Mouse (Mus musculus): ENCODE data around the gene Kmt2d. TPM values are rescaled to one million over a fixed set of nuclear protein-coding genes. Genes with fewer than 3 reads are reported as not detected.

Gene Kmt2d
- polyA plus RNA-seq, 1 experiment from 2014 or later = 13.3 TPM

- Histone ChIP-seq H3K4me3 (ENCODE audit: low read depth, low read length) (no peak overlapping the region), H3K4me1 (ENCODE audit: control insufficient read depth, insufficient read depth, low read length) (peaks cover 22% of the 10 kb centered on the region), H3K36me3 (ENCODE audit: control insufficient read depth, insufficient read depth, low read length) (no peaks in the 10 kb centered on the region), H3K9me3 (ENCODE audit: control insufficient read depth, low read length) (no peaks in the 10 kb centered on the region), H3K4me2 (no peak overlapping the region), H3K27ac (ENCODE audit: low read depth, low read length) (no peak overlapping the region), H3K9ac (ENCODE audit: low read length) (no peak overlapping the region), H3K27me3 (ENCODE audit: control insufficient read depth, insufficient read depth, low read length) (peaks cover 57% of the 10 kb centered on the region)
- WGBS = 46% methylated on average over 6 of the region's 6 CpGs
- DNase-seq (ENCODE audit: low spot score, missing footprints) = peak; percentile 92
- ATAC-seq (ENCODE audit: low FRiP score) = 0 out of 2 replicates have a peak, but pooled peaks have one; percentile 18
These were observed 21.1 kb upstream of the Kmt2d start for GRCm38 (mm10) chr15:98891907-98892606.

- ATAC-seq (ENCODE audit: low FRiP score) (no peak), DNase-seq (ENCODE audit: low spot score, missing footprints) (no peak)
- Histone ChIP-seq H3K9ac (ENCODE audit: low read length) (no peak overlapping the region), H3K4me2 (peak overlapping the region; percentile 14; the same call in 1 of the 2 replicates), H3K9me3 (ENCODE audit: control insufficient read depth, low read length) (no peaks in the 10 kb centered on the region), H3K27me3 (ENCODE audit: control insufficient read depth, insufficient read depth, low read length) (peaks cover 50% of the 10 kb centered on the region), H3K36me3 (ENCODE audit: control insufficient read depth, insufficient read depth, low read length) (no peaks in the 10 kb centered on the region), H3K27ac (ENCODE audit: low read depth, low read length) (no peak overlapping the region), H3K4me1 (ENCODE audit: control insufficient read depth, insufficient read depth, low read length) (peaks cover 22% of the 10 kb centered on the region), H3K4me3 (ENCODE audit: low read depth, low read length) (no peak overlapping the region)
- WGBS = 10% methylated on average over 19 of the region's 19 CpGs
These were observed 20.3 kb upstream of the Kmt2d start for GRCm38 (mm10) chr15:98891198-98891742.

DNA sequence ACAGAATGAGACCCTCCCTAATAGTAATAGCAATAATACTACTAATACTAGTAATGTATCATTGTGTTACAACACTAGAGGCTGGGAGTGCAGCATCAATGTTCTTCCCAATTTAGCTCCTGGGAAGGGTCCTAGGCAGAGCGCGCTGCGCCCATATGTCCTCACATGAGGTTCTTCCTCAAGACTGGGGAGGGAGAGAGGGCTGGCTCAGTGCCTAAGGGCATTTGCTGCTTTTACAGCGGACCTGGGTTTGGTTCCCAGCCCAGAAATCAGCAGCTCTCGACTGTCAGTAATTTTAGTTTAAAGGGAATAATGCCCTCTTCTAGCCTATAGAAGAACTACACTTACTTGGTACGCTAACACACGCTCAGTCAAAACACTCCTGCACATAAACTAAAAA lies 16.5 kb upstream of the Kmt2d start:
- no peak for DNase-seq (ENCODE audit: low spot score, missing footprints)
- ATAC-seq (ENCODE audit: low FRiP score) = no peak
- Histone ChIP-seq H3K27me3 (ENCODE audit: control insufficient read depth, insufficient read depth, low read length) (peaks cover 12% of the 10 kb centered on the region), H3K36me3 (ENCODE audit: control insufficient read depth, insufficient read depth, low read length) (no peaks in the 10 kb centered on the region), H3K9me3 (ENCODE audit: control insufficient read depth, low read length) (no peaks in the 10 kb centered on the region), H3K4me1 (ENCODE audit: control insufficient read depth, insufficient read depth, low read length) (no peaks in the 10 kb centered on the region), H3K4me3 (ENCODE audit: low read depth, low read length) (no peak overlapping the region), H3K4me2 (no peak overlapping the region), H3K9ac (ENCODE audit: low read length) (no peak overlapping the region), H3K27ac (ENCODE audit: low read depth, low read length) (no peak overlapping the region)
- 85% methylated on average over 7 of the region's 7 CpGs for WGBS

GRCm38 (mm10) chr15:98886667-98887387 lies 15.8 kb upstream of the Kmt2d start:
- no peaks in the 10 kb centered on the region for H3K4me1 ChIP-seq (ENCODE audit: control insufficient read depth, insufficient read depth, low read length)
- no peaks in the 10 kb centered on the region for H3K9me3 ChIP-seq (ENCODE audit: control insufficient read depth, low read length)
- DNase-seq (ENCODE audit: low spot score, missing footprints) = no peak
- no peak overlapping the region for H3K27ac ChIP-seq (ENCODE audit: low read depth, low read length)
- peaks cover 5% of the 10 kb centered on the region for H3K27me3 ChIP-seq (ENCODE audit: control insufficient read depth, insufficient read depth, low read length)
- 64% methylated on average over 8 of the region's 8 CpGs for WGBS
- no peaks in the 10 kb centered on the region for H3K36me3 ChIP-seq (ENCODE audit: control insufficient read depth, insufficient read depth, low read length)
- H3K9ac ChIP-seq (ENCODE audit: low read length) = no peak overlapping the region
- no peak overlapping the region for H3K4me2 ChIP-seq
- ATAC-seq (ENCODE audit: low FRiP score) = no peak
- H3K4me3 ChIP-seq (ENCODE audit: low read depth, low read length) = no peak overlapping the region

- no peak overlapping the region for H3K27ac ChIP-seq (ENCODE audit: low read depth, low read length)
- H3K27me3 ChIP-seq (ENCODE audit: control insufficient read depth, insufficient read depth, low read length) = no peaks in the 10 kb centered on the region
- ATAC-seq (ENCODE audit: low FRiP score) (no peak), DNase-seq (ENCODE audit: low spot score, missing footprints) (no peak)
- no peaks in the 10 kb centered on the region for H3K9me3 ChIP-seq (ENCODE audit: control insufficient read depth, low read length)
- no peak overlapping the region for H3K4me2 ChIP-seq
- peaks cover 7% of the 10 kb centered on the region; the same call in 1 of the 2 replicates for H3K4me1 ChIP-seq (ENCODE audit: control insufficient read depth, insufficient read depth, low read length)
- H3K36me3 ChIP-seq (ENCODE audit: control insufficient read depth, insufficient read depth, low read length) = no peaks in the 10 kb centered on the region
- no peak overlapping the region for H3K4me3 ChIP-seq (ENCODE audit: low read depth, low read length)
- 68% methylated on average over 1 of the region's 1 CpGs for WGBS
- no peak overlapping the region for H3K9ac ChIP-seq (ENCODE audit: low read length)
These were observed 13.1 kb upstream of the Kmt2d start for GRCm38 (mm10) chr15:98884106-98884505.

- DNase-seq (ENCODE audit: low spot score, missing footprints) (no peak), ATAC-seq (ENCODE audit: low FRiP score) (no peak)
- Histone ChIP-seq H3K4me2 (no peak overlapping the region), H3K9ac (ENCODE audit: low read length) (no peak overlapping the region), H3K4me3 (ENCODE audit: low read depth, low read length) (no peak overlapping the region), H3K4me1 (ENCODE audit: control insufficient read depth, insufficient read depth, low read length) (peaks cover 7% of the 10 kb centered on the region; the same call in 1 of the 2 replicates), H3K9me3 (ENCODE audit: control insufficient read depth, low read length) (no peaks in the 10 kb centered on the region), H3K27ac (ENCODE audit: low read depth, low read length) (no peak overlapping the region), H3K27me3 (ENCODE audit: control insufficient read depth, insufficient read depth, low read length) (no peaks in the 10 kb centered on the region), H3K36me3 (ENCODE audit: control insufficient read depth, insufficient read depth, low read length) (no peaks in the 10 kb centered on the region)
These were observed 12.7 kb upstream of the Kmt2d start for GRCm38 (mm10) chr15:98883661-98884060.

DNA sequence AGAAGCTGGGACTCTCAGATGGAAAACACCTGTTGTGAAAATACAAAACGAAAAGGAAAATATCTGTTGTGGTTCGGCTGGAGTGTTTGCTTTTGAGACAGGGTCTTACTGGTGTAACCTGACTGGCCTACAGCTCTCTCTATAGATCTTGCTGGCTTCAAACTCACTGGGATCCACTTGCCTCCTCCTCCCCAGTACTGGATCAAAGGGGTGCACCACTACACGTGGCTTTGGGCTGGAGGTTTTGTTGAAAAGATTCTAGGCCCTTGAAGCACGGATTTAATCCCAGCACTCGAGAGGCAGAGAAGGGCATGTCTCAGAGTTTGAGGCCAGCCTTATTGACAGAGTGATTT lies 10.6 kb upstream of the Kmt2d start:
- Histone ChIP-seq H3K4me2 (peak overlapping the region; percentile 84; the same call in 1 of the 2 replicates), H3K36me3 (ENCODE audit: control insufficient read depth, insufficient read depth, low read length) (no peaks in the 10 kb centered on the region), H3K27me3 (ENCODE audit: control insufficient read depth, insufficient read depth, low read length) (no peaks in the 10 kb centered on the region), H3K9me3 (ENCODE audit: control insufficient read depth, low read length) (no peaks in the 10 kb centered on the region), H3K4me1 (ENCODE audit: control insufficient read depth, insufficient read depth, low read length) (peaks cover 7% of the 10 kb centered on the region; the same call in 1 of the 2 replicates), H3K9ac (ENCODE audit: low read length) (no peak overlapping the region; the same call in 1 of the 2 replicates), H3K27ac (ENCODE audit: low read depth, low read length) (no peak overlapping the region), H3K4me3 (ENCODE audit: low read depth, low read length) (peak overlapping the region; percentile 61; the same call in 1 of the 2 replicates)
- no peak for DNase-seq (ENCODE audit: low spot score, missing footprints)
- 3% methylated on average over 5 of the region's 5 CpGs for WGBS
- peak; percentile 53 for ATAC-seq (ENCODE audit: low FRiP score)

DNA sequence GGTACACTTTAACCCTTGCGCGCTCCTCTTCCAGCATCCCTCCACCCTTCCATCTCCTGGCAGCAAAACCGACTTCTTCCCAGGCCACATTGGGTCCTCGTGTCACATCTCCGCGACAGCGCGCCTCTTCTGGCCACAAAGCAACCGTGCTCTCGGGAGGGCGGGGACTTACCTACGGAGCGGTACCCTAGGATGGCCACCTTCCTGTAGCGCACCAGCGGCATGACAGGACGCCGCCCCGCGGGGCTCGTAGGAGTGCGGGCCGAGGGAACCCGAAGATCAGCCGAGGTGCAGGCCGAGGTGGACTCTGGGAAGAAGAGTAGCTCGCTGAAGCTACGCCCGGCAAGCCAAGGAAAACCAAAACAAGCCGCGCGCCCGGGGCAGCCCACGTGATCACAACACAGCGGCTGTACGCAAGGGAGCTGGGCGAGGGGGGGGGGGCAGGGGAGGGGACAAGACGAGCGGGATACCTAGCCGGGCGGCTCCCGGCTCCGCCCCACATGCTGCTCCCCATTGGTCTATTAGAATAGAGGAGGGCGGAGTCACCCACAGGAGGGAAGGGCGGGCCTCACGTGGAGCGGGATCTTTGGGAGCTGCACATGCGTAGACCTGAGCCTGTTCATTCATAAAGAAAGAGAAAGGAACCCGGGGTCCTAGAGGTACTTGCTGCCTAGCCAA lies 10.1 kb upstream of the Kmt2d start:
- under 1% methylated on average over 48 of the region's 48 CpGs for WGBS
- peak; percentile 99 for DNase-seq (ENCODE audit: low spot score, missing footprints)
- ATAC-seq (ENCODE audit: low FRiP score) = peak; percentile 97
- Histone ChIP-seq H3K36me3 (ENCODE audit: control insufficient read depth, insufficient read depth, low read length) (no peaks in the 10 kb centered on the region), H3K4me3 (ENCODE audit: low read depth, low read length) (peak overlapping the region; percentile 61), H3K27me3 (ENCODE audit: control insufficient read depth, insufficient read depth, low read length) (no peaks in the 10 kb centered on the region), H3K4me1 (ENCODE audit: control insufficient read depth, insufficient read depth, low read length) (peaks cover 7% of the 10 kb centered on the region; the same call in 1 of the 2 replicates), H3K9ac (ENCODE audit: low read length) (peak overlapping the region; percentile 68), H3K4me2 (peak overlapping the region; percentile 84), H3K9me3 (ENCODE audit: control insufficient read depth, low read length) (no peaks in the 10 kb centered on the region), H3K27ac (ENCODE audit: low read depth, low read length) (peak overlapping the region; percentile 50)
